Mouse (Mus musculus) lung, postnatal 0 days (tissue): ENCODE data around the gene Alg14. TPM values are rescaled to one million over a fixed set of nuclear protein-coding genes. Genes with fewer than 3 reads are reported as not detected.
A peak's percentile ranks its signal among the peaks of the same experiment; 100 is the strongest.

Experiments
- ATAC-seq: fragments of 200-750 bp; cut with Nextera tagmentation; 2 replicates; pipeline ENCODE4 v1.8.0; 2017; ENCODE audit warnings: moderate library complexity
- DNase-seq: peaks from one replicate; pipeline ENCODE4 v3.0.0-alpha.2; 2016; ENCODE audit warnings: low spot score
- H3K27ac ChIP-seq: fragments of 300-500 bp; sonication (generic); 2 replicates; pipeline ENCODE4 v1.5.1; 2014; ENCODE audit warnings: antibody characterized with exemption, mild to moderate bottlenecking, low read length, mixed read lengths
- H3K27me3 ChIP-seq: fragments of 300-500 bp; sonication (generic); replicated peaks from 2 replicates; pipeline ENCODE4 v1.6.1; 2014; ENCODE audit warnings: low read length, mixed read lengths; ENCODE audit not compliant: insufficient read depth
- H3K36me3 ChIP-seq: fragments of 300-500 bp; sonication (generic); 2 replicates; pipeline ENCODE4 v1.6.1; 2014; ENCODE audit warnings: low read length, mixed read lengths; ENCODE audit not compliant: insufficient read depth
- H3K4me1 ChIP-seq: fragments of 300-500 bp; sonication (generic); 2 replicates; pipeline ENCODE4 v1.6.1; 2014; ENCODE audit warnings: antibody characterized with exemption, low read depth, low read length, mixed read lengths; ENCODE audit not compliant: insufficient read depth
- H3K4me2 ChIP-seq: fragments of 300-500 bp; sonication (generic); replicated peaks from 2 replicates; pipeline ENCODE4 v1.6.1; 2014; ENCODE audit warnings: low read depth, mild to moderate bottlenecking, low read length, moderate library complexity, mixed read lengths
- H3K4me3 ChIP-seq: fragments of 300-500 bp; sonication (generic); 2 replicates; pipeline ENCODE4 v1.5.1; 2014; ENCODE audit warnings: low read depth, low read length
- H3K9ac ChIP-seq: fragments of 300-500 bp; sonication (generic); replicated peaks from 2 replicates; pipeline ENCODE4 v1.6.1; 2014; ENCODE audit warnings: low read depth, mild to moderate bottlenecking
- H3K9me3 ChIP-seq: fragments of 300-500 bp; sonication (generic); 2 replicates; pipeline ENCODE4 v1.6.1; 2016; ENCODE audit warnings: low read length, mixed read lengths
- CTCF ChIP-seq: IDR thresholded peaks from 2 replicates; pipeline ENCODE4 v1.5.1; 2016; ENCODE audit warnings: antibody characterized with exemption, mild to moderate bottlenecking
- EP300 ChIP-seq: IDR thresholded peaks from 2 replicates; pipeline ENCODE4 v1.6.1; 2016; ENCODE audit warnings: antibody characterized with exemption, mild to moderate bottlenecking, control low read depth
- WGBS: fragments of 180-500 bp; shearing (Covaris S2); extraction: QIAGEN DNeasy Blood & Tissue Kit; methylation state at CpG from one replicate; pipeline ENCODE4 v1.1.7; 2014; 5-methylcytosine and 5-hydroxymethylcytosine counted together
- polyA plus RNA-seq: library from polyadenylated mRNA; unstranded; fragments of >200 nt; fragmentation: Nextera tagmentation; extraction: Ambion mirVana; gene quantifications from 2 replicates; pipeline ENCODE4 v1.2.1, GENCODE M21; 2015

Alg14 gene
- polyA plus RNA-seq, 1 experiment from 2014 or later, result 33.4 TPM

- H3K4me1 ChIP-seq, result no peaks in the 10 kb centered on the region
- no peaks in the 10 kb centered on the region for H3K27me3 ChIP-seq
- no peak overlapping the region for H3K27ac ChIP-seq
- DNase-seq, result no peak
- no peak overlapping the region for H3K9ac ChIP-seq
- whole genome bisulfite sequencing, result 70% methylated on average over 8 of the region's 8 CpGs
- no peak for ATAC-seq
- H3K9me3 ChIP-seq, result no peaks in the 10 kb centered on the region
- TF ChIP-seq EP300 (no peak), CTCF (no peak)
- no peaks in the 10 kb centered on the region for H3K36me3 ChIP-seq
- no peak overlapping the region for H3K4me2 ChIP-seq
- H3K4me3 ChIP-seq, result no peak overlapping the region
Observed at GRCm38 (mm10) chr3:121389366-121389765, 97.8 kb downstream of the Alg14 start.

- H3K4me3 ChIP-seq, result 0 out of 2 replicates have a peak overlapping the region, but pooled peaks have one; percentile 5
Observed at GRCm38 (mm10) chr3:121389860-121390530, 98.4 kb downstream of the Alg14 start.

DNA sequence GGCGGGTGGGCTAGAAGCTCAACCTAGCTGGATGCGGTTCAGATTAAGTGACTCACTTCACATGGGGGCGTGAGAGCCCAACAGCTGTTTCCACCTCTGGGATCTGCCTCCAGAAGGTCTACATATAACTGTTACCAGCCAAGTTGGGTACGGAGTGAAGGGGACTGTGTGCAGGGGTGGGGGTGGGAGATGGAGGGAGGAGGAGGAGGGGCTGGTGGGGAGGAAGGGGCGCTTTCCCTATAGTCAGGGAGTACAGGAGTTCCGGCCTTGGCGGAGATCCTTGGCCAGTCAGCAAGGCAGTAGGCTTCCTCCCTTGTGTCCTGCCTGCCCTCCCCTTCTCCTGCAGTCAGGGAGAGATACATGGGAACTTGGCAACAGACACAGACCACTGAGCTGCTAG lies 99.2 kb downstream of the Alg14 start:
- Histone ChIP-seq H3K9ac (no peak overlapping the region), H3K9me3 (no peaks in the 10 kb centered on the region), H3K36me3 (no peaks in the 10 kb centered on the region), H3K27me3 (no peaks in the 10 kb centered on the region), H3K4me3 (no peak overlapping the region), H3K4me2 (peak overlapping the region; percentile 35), H3K27ac (no peak overlapping the region), H3K4me1 (no peaks in the 10 kb centered on the region)
- ATAC-seq (peak; percentile 57), DNase-seq (peak; percentile 21)
- 30% methylated on average over 6 of the region's 7 CpGs for WGBS
- TF ChIP-seq CTCF (no peak), EP300 (no peak)

More at GRCm38 (mm10) chr3:121389860-121390530, 98.4 kb downstream of the Alg14 start:
- Histone ChIP-seq H3K36me3 (no peaks in the 10 kb centered on the region), H3K4me1 (no peaks in the 10 kb centered on the region), H3K4me2 (peak overlapping the region; percentile 35; the same call in 1 of the 2 replicates), H3K27ac (no peak overlapping the region; the same call in 1 of the 2 replicates), H3K9ac (no peak overlapping the region), H3K9me3 (no peaks in the 10 kb centered on the region), H3K27me3 (no peaks in the 10 kb centered on the region)
- DNase-seq (peak; percentile 39), ATAC-seq (peak; percentile 67)
- WGBS, result 17% methylated on average over 17 of the region's 17 CpGs
- no peak for TF ChIP-seq EP300
- no peak for TF ChIP-seq CTCF

DNA sequence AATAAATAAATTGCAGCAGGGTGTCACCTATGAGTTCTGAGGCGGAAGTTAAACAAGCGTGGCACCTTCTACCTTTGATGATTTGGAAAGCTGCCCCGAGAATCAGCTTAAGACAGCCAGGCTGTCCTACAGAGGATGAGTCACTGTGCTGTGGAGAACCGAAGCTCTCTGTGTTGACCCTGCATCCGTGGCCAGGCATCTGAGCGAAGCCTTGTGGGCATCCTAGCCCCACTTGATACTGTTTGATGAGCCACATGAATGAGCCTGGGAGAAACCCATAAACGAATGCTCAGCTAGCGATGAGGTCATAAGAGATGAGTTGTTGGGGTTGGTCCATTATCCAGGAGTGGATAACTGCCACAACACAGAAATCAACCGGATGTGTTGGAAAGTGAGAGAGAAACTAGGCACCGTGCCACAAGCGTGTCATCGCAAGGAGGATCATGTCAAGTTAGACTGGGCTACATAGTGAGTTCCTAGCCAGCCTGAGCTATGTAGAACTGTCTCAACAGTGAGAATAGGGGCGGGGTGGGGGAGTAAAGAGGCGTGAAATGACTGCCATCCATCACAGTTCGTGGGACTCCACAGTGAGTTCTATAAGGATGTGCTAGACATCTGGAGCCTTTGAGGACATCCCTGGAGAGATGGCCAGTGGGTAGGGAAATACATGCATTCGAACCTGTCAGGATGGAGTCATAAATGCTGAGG lies 104.2 kb downstream of the Alg14 start:
- peak; percentile 85 for ATAC-seq
- Histone ChIP-seq H3K27me3 (no peaks in the 10 kb centered on the region), H3K4me1 (no peaks in the 10 kb centered on the region), H3K27ac (no peak overlapping the region), H3K9ac (no peak overlapping the region), H3K36me3 (no peaks in the 10 kb centered on the region), H3K4me2 (no peak overlapping the region), H3K9me3 (no peaks in the 10 kb centered on the region), H3K4me3 (no peak overlapping the region)
- peak; percentile 63 for DNase-seq
- TF ChIP-seq CTCF, result no peak
- WGBS, result 67% methylated on average over 16 of the region's 16 CpGs

DNA sequence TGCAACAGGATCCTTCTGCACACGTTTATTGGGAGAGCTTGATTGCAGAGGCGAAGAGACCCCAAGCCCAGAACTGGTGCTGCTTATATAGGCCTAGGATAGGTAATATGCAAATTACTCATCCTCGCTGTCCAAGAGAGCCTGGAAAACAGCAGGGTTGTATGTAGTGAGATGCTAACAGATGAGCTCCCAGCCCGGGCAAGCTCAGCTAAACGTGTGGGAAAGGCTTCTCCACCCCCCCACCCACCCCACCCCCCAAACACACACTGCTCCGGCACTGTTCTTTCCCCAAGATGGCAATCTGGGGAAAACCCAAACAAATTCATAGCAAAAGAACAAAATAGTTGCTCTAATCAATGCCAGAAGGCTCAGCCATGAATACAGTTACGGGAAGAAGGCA lies 105.0 kb downstream of the Alg14 start:
- 65% methylated on average over 7 of the region's 7 CpGs for WGBS
- no peak overlapping the region for H3K4me3 ChIP-seq
- ATAC-seq (no peak), DNase-seq (no peak)
- TF ChIP-seq CTCF (no peak), EP300 (no peak)
- no peaks in the 10 kb centered on the region for H3K27me3 ChIP-seq
- no peaks in the 10 kb centered on the region for H3K4me1 ChIP-seq
- no peak overlapping the region for H3K27ac ChIP-seq
- no peak overlapping the region for H3K9ac ChIP-seq
- H3K4me2 ChIP-seq, result no peak overlapping the region
- H3K9me3 ChIP-seq, result no peaks in the 10 kb centered on the region
- no peaks in the 10 kb centered on the region for H3K36me3 ChIP-seq

GRCm38 (mm10) chr3:121397007-121397406 lies 105.4 kb downstream of the Alg14 start:
- H3K27ac ChIP-seq, result no peak overlapping the region
- 62% methylated on average over 6 of the region's 6 CpGs for WGBS
- no peak for DNase-seq
- no peaks in the 10 kb centered on the region for H3K9me3 ChIP-seq
- TF ChIP-seq CTCF (no peak), EP300 (no peak)
- H3K36me3 ChIP-seq, result no peaks in the 10 kb centered on the region
- no peaks in the 10 kb centered on the region for H3K4me1 ChIP-seq
- no peak overlapping the region for H3K9ac ChIP-seq
- H3K27me3 ChIP-seq, result no peaks in the 10 kb centered on the region
- peak; percentile 46; the same call in 1 of the 2 replicates for ATAC-seq
- no peak overlapping the region for H3K4me3 ChIP-seq
- no peak overlapping the region for H3K4me2 ChIP-seq
